Mouse (Mus musculus) fibroblast of lung, adult 2 months (primary cell): ENCODE measurements at regions not wholly inside any gene's neighbourhood (a gene's known extent, or its start where the extent isn't known, plus 50 kb on each side); places are given as distances from the start of the nearest gene placed in this dataset.
A peak's percentile ranks its signal among the peaks of the same experiment; 100 is the strongest.

ENCODE experiments used
- DNase-seq: peaks from one replicate; pipeline ENCODE4 v3.0.0-alpha.2; 2011; ENCODE audit warnings: low read depth

GRCm38 (mm10) chr14:105499319-105499895 lies 241.0 kb downstream of the Ndfip2 start:
- DNase-seq: no peak

GRCm38 (mm10) chr14:105498155-105498906 lies 240.0 kb downstream of the Ndfip2 start:
- no peak for DNase-seq

GRCm38 (mm10) chr14:105495161-105495560 lies 236.8 kb downstream of the Ndfip2 start:
- no peak for DNase-seq

- no peak for DNase-seq
These were observed 236.0 kb downstream of the Ndfip2 start for GRCm38 (mm10) chr14:105494415-105494814.

GRCm38 (mm10) chr14:105490158-105490557 lies 231.8 kb downstream of the Ndfip2 start:
- no peak for DNase-seq

- peak; percentile 50 for DNase-seq
These were observed 225.1 kb downstream of the Ndfip2 start for GRCm38 (mm10) chr14:105483352-105484083.

- DNase-seq: no peak
These were observed 224.4 kb downstream of the Ndfip2 start for GRCm38 (mm10) chr14:105482644-105483351.

DNA sequence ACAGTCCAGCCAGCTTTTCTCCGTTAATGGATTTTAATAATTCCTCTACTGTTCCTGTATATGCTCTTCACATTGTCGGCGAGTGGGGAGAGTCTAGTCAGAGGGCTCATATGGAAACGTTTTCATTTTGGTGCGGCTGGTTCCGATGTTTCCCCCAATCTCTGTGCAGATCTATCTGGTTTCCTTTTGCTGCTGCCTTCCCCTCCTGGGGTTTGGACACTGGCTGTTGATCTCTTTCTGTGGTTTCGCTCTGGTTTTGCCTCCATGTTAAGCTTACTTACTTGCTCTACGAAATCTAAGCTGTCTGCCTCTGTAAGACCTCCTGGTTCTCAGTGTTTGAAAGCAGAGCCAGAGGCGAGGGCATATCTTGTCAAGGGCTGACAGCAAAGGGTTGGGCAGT lies 221.7 kb downstream of the Ndfip2 start:
- no peak for DNase-seq

DNA sequence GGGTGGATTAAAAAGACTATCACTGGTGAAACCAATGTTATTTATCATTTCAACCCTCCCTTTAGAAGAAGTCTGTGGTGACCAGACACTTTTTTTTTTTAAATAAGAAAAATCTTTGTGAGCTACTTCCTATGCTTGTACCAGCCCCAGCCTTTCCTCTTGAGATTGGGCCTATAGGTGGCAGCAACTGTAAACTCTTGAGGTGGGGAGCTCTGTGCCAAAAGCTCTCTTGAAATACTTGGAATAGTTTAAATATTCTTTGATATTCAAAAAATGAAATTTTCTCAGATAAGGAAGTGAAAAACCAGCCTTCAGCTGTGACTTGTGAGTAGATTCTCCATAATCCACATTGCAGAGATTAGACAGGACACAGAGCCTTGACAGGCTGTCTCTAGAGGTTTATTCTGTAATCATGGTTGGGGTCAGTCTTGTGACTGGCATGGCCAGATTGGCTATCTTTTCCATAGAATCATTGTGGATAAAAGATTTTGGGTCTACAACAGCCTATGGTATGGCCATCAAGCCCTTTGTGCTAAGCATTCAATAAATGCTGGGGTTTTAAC lies 216.7 kb downstream of the Ndfip2 start:
- peak; percentile 24 for DNase-seq

- peak; percentile 38 for DNase-seq
These were observed 190.6 kb downstream of the Ndfip2 start for GRCm38 (mm10) chr14:105448919-105449458.

GRCm38 (mm10) chr14:105447088-105447487 lies 188.7 kb downstream of the Ndfip2 start:
- no peak for DNase-seq

GRCm38 (mm10) chr14:105435343-105435742 lies 177.0 kb downstream of the Ndfip2 start:
- no peak for DNase-seq

GRCm38 (mm10) chr14:105433456-105433855 lies 175.1 kb downstream of the Ndfip2 start:
- DNase-seq: no peak

- no peak for DNase-seq
These were observed 174.3 kb downstream of the Ndfip2 start for GRCm38 (mm10) chr14:105432670-105433069.

DNA sequence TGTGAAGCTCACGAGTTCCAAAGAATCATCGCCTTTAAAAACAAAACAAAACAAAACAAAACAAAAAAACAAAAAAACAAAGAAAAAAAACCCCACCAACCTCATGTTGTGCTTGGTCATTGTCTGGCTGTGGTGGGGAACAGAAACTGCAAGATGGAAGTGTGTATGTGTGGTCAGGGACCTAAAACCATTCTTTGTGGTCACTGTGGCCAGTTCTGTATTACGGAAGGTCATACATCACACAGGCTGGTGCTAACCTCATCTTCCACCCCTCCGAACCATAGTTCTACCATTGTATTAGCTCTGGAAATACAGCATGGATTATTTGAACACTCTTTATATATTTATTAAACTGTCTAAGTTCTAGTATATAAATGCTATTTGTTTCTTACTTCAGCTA lies 173.2 kb downstream of the Ndfip2 start:
- no peak for DNase-seq

GRCm38 (mm10) chr14:105429664-105430257 lies 171.4 kb downstream of the Ndfip2 start:
- no peak for DNase-seq

DNA sequence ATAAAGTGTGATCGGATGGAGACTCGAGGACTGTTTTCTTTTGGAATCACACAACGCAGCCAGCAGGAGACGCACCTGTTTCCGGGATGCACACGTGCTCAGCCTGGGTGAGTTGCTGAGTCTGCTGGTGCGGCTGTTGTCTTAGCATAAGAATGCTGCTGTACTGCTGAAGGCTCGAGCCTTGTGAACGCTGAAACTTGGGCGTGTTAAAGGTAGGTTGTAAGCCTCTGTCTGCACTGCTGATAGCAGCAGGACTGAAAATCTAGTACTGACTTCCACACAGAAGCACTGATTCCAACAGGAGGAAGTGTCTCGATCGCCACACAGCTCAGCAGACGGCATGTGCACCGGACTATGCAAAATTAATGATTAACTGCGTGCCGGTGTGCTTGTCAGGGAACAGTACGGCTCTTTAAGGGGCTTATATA lies 169.1 kb downstream of the Ndfip2 start:
- DNase-seq: no peak

- no peak for DNase-seq
These were observed 168.4 kb downstream of the Ndfip2 start for GRCm38 (mm10) chr14:105426597-105427334.

GRCm38 (mm10) chr14:105417967-105418366 lies 159.6 kb downstream of the Ndfip2 start:
- no peak for DNase-seq

DNA sequence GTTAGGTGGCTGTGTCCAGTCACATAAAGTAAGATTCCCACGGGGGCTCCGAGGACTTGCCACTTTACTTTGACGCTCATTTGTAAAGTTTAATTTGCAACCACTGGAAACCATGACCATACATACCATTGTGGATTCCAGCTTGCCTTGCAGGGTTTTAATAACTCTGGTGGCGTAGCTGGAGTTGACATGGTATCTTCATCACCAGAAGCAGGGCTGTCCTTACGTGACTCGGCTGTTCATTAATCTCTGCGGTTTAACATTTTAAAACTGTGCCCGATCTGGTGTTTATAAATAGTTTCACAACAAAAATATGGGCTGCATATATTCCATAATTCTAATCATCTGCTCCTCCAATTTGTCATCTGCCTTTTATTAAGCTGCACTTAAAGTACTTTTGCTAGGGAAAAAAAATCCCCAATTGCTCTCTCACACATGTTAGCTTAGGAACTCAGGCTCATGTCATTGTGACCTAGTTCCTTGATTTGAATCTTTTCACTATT lies 159.1 kb downstream of the Ndfip2 start:
- no peak for DNase-seq
